Mouse (Mus musculus) neural tube, embryonic 10.5 days (tissue): ENCODE measurements around the gene Pan3.

Source experiments
- DNase-seq: peaks from one replicate; pipeline ENCODE4 v3.0.0-alpha.2; 2017; ENCODE audit warnings: low spot score; ENCODE audit errors: extremely low spot score

The Pan3 gene

DNA sequence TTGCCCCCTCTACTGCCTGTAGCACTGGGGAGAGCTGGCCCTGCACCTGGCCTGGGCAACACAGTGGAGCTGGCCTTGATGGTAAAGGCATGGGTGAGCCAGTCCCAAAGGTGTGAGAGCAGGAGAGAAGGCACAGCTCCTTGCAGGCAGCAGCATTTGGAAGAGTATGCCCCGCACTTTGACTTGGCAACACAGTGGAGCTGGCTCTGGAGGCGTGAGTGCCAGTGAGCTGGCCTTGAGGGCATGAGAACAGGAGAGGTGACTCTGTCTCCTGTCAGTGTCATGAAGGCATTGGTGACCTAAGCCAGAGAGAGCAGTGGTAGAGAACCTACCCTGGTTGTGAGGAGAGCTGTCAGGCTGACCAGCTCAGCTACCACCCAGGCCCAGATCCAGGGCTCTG is 49.4 kb downstream of the Pan3 start:
- DNase-seq: no peak

DNA sequence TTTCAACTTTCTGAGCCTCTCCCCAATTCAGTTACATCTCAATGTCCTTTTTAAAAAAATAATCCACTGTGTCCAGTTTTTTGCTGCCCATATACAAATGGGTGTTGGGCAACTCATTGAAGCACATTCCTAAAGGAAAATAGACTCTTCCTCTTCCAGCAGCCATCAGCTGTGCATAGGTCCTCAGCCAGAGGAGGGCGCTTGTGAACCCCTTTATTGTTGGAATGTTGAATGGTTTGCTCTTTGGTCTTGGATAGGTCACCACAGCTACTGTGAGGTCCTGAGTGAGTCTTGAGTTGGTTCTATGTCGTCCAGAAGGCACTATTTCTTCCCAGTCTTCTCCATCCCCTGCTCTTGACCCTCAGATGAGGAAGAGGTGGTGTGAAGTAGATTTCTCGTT is 54.2 kb downstream of the Pan3 start:
- DNase-seq: no peak

DNA sequence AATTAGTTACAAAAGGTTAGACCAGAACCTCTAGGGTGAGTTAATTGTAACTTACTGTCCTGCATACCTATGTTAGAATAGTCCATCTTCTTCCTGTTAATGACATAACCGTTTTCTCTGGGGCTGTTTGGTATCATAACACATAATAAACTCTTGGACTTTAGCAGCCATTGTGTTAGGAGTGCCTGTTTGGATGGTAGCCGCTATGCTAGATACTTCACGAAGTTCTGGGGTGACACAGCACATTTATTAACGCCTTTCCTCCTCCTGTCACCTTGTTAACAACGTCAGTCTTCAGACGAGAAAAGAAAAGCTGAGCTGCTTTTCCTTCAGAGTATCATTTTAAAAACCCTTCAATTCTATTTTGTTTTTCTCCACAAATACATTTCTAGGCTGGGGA is 59.3 kb downstream of the Pan3 start:
- no peak for DNase-seq

DNA sequence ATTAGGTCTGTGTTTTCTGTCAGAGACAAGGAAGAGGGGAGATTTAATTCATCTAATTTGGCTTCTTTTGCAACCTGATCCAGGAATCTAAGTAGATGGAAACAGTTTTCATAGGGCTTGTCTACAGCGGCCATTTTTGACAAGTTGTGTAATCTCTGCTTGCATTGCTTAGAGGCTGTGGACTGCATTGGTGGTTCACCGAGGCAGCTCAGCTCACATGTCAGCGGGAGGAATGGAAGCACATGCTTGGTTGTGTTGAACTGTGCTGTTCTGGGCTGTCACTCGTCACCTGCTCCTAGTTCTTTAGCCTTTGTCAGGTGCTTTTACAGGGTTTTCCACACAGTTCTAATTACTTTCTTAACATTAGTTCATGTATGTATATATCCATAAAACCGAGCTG is 60.9 kb downstream of the Pan3 start:
- DNase-seq: no peak

DNA sequence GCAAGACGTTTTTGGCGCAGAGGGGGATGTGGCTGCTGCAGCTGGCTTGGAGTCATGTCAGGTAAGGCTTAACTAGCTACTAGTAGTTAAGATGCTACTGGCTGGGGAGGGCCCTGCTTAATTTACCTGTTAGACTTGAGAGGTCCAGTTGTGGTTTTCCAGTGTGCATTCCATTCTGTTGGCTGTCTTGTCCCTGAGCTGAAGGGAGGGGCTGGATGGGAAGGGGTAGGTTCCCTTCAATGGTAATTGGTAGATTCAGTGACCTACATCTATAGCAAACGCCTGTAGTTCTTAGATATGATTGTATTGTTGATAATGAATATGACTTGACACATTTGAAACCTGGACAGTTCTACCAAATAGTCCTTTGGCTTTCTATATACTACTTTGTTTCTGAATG is 62.5 kb downstream of the Pan3 start:
- no peak for DNase-seq

DNA sequence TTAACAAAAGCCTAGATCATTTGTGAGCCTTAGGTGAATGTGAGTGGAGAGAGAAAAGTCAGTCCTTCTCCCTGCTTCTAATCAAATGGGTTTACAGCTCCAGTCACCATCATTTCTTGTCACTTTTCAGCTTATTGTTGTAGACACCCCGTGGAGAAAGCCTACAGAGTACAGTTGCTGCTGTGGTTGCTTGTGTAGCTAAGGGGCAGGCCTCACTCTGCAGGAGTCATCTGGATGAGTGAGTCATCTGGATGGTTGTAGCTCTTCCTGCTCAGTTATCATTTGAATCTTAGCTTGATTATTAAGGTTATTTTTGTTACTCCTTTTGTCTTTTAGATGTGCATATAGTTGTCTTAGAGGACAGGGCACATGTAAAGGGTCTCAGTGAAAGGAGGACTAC is 63.2 kb downstream of the Pan3 start:
- DNase-seq: no peak

DNA sequence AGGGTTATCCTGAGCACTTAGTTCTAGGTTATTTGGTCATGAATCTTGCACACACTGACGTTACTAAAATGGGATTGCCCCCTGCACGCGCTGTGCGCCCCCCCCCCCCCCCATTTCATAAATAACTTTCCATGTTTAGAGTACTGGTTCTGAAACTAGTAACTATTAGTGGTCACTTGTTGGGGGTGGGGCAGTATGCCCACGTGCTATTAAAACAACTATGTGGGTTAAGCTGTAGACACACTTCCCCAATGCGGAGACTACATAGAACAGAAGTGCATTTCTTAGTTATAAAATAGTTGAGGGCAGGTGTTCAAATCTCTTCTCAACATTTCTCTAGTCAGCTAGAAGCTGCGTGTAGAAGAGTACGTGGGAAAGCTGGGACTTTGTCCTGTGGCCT is 63.7 kb downstream of the Pan3 start:
- no peak for DNase-seq

DNA sequence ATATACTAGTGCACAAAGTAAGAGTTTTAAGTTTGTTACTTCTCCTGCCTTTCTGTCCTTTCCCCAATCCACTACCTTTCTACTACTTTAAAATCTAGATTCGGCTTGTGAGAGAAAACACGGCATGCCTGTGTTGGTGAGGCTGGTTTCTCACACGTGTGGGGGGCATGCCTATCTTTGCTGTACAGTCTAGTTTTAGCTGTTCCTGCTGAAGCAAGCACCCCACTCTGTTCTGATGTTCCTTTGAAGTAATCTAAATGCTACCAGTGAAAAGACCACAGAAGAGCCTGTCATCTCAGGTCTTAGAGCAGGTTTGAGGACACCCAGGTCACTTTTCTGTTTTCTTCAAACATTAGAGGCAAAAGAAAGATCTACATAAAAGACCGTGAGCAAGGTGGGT is 64.4 kb downstream of the Pan3 start:
- no peak for DNase-seq

DNA sequence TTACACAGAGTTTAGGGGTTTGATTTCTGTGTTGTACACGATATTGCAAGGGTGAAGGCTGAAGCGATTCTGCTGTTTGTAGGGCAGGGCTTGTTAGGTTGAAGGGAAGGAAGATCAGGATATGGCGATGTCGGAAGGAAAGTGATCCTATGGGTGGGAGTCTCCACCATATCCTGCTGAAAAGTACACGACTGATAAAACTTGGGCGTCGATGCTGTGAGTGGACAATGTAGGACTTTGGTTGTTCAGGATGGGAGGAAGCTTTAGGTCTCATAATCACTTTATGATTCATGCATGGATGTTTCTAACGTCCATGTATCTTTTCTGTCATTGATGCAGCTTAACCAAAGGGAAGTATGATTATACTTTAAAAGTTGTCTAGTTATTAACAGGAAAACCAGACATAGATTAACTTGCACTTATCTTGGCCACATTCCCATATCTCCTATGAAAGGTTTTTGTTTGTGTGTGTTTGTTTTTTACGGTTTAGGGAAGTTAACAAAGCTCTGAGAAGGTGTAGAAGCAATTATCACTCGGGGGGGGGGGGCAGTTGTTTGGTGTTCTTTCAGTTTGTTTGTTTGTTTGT is 64.9 kb downstream of the Pan3 start:
- no peak for DNase-seq

DNA sequence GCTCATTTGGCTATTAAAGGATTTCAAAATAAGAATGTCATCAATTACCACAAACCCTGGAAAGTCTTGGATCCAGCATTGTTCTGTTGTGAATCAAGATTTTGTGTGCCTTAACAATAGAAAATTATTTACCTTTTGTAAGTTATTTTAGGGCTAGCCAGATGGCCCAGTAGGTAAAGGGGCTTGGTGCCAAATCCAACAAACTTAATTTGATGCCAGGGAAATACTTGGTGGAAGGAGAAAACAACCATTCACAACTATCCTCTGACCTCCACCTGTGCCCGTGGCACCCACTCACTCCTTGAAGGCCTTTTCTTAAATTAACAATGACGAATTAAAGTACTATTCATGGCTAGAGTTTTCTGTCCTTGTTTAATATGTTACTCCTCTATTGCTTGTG is 66.0 kb downstream of the Pan3 start:
- DNase-seq: no peak

DNA sequence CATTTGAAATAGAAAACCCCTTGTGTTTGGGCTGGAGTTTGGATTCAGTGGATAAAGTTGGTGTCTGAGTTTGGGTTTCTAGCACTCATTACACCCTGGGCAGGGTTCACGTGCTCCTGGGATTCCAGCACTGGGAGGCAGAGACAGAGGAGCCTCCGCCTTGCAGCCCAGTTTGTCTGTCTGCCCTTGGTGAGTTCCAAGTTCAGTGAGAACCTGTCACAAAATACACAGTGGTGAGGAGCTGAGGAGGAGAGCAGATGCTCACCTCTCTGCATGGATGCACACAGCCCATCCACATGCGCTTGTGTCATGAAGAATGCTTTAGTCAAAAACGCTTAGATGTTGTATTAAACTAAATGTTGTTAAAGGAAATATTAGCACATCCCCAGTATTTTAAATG is 67.0 kb downstream of the Pan3 start:
- DNase-seq: no peak

DNA sequence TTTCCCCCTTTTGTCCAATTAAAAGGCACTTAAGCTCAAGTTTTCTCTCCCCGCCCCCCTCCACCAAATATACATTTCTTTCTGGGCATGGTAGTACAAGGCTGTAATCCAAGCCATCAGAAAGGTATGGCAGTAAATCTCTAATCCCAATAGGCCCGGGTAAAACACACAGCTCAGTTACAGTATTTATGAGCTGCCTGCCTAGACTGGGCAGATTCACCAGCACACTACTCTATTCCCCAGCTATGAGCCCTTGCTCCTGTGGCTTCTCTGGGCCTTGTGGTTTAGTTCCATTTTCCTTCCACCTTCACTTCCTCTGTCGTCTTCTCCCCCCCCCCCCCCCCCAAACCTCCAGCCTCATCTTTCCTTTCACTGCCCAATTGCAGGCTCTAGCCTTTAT is 67.8 kb downstream of the Pan3 start:
- no peak for DNase-seq

DNA sequence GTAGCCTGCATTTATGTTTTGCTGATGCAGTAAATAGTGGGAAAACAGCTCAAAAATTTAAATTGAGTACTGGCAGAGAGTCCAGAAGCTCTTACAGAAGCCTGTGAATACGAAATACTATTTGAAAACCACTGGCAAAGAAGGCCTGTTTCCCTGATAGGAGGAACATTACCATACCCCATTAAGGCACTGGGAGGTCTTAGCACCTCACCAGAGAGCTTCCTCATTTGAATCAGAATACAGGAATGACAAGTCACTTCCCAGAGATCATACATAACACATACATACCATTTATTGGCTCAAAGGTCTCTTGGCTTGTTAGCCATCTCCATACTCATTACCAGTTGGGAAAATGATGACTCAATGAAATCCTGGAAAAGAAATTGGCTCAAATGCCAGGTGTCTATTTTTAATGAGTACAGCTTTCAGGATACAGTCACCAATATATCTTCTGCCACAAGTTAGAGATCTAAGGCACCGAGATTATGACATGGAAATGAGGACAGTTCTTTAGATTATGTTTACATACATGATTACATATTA is 71.6 kb downstream of the Pan3 start:
- DNase-seq: no peak

DNA sequence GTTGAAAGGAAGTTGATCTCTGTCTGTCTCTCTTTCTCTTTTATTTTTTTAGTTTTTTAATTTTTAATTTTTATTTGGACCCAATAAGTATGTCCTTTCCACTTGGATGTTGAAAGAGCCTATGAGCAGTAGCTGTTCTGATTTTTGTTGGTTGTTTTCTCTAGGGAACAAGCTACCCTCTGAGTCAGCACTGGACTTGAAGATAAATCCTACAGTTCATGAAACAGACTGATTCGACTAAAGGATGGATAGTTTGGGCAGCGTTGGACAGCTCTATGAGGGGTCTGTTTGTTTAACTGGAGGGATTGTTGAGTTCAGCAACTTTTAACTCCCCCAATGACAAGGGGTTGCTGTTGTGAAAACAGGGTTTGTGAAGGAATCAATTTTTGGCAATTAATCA is 73.0 kb downstream of the Pan3 start:
- DNase-seq: no peak

DNA sequence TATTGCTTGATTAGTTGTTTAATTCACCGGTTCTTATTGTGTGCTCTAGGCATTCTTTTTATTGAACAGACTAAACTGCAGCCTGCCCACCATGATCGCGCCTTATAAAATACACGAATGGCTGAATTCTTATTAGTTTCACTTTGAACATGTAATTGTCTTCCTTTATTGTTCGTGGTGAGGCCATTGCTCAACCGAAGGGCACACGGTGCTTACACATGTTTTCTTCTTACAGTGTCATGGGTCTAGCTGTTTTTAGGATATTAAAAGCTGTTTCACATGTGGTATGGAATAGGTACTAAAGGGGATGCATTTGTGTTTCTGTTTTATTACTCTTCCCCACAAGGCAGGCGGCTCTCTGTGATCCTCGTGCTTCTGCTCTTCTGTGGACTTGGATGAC is 81.4 kb downstream of the Pan3 start:
- DNase-seq: no peak

DNA sequence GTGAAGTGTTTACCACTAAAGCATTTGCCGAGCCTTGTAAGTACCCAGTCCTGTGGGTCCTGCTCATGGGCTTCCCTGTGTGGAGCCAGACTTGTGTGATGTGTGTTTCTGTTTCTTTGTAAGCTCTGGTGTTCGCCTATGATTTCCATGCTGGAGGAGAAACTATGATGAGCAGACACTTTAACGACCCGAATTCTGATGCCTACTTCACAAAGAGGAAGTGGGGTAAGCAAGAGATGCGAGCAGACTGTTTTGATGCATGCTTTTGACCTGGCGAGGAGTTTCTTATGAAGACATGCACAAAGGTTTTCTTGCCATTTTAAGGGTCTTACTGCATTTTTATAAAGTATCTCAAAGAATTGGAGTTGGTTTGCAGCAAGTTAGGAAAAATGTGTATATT is 97.0 kb downstream of the Pan3 start:
- DNase-seq: no peak

DNA sequence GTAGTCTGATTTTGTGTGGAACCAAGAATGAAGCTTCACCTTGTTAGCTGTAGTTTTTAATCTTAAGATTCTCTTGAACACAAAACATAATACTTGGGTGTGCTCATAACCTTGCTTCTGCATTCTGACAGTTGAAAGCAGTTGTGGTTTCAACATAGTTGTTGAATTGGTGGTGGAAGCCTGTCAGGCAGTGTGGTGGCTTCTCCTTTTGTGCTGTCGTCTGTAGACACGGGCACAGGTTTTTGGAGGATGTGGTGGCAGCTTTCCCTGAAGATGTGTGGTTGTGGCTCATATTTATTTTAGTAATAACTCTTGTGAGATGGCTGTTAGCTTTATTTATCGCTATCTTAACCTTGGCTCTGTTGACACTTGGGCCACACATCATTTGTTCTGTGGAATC is 97.8 kb downstream of the Pan3 start:
- no peak for DNase-seq

DNA sequence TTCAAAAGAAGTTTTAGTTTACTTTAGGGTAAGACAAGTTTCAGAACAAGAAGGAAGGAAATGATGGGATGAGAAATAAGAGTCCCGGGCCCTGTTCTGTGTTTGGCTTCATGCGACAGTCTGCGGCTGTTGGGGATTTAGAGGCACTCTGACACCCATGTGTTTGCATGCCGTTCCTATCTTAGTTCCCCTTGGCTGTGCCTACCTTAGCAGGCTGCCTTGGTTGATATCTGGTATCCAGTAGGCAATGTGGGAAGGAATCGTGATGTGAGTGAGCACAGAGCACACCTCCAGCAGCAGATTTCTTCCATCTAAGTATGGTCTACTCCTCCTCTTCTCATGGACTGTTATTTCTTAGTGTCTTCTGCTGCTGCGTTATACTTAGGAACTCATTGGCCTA is 102.1 kb downstream of the Pan3 start:
- DNase-seq: no peak

DNA sequence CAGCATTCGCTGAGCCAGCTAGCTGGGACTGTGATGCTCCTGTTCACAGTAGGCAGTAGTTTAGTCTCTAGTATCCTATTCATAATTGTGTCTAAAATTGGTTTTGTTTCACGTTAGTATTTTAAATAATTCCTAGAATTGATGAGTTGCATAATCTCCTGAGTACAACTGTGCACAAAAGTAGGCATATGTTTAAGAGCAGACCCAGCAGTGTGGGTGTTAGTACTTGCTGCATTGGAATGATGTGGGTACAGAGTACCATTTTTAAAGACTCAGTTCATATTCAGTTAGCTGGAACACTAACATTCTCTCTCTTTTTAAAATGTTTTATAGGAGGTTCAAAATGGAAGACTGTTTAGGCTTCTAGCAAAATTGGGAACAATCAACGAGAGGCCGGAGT is 109.4 kb downstream of the Pan3 start:
- DNase-seq: no peak

DNA sequence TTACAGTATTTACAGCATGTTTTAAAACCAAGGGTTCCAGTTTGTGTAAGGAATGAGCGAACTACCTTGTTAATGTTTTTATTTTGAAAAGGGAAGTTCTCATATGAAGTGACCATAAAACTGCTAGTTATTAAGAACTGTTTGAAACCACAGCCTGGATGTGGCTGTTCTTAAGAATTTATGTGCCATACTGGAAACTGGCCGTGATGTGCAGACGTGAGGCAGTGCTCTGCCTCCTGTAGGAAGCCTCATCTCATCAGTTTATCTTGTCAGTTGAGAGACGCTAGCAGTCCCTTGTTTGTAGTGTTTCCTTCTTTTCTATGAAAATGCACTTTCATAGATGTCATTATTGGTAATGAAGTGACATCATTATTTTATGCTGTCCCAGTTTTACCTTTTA is 109.9 kb downstream of the Pan3 start:
- DNase-seq: no peak

DNA sequence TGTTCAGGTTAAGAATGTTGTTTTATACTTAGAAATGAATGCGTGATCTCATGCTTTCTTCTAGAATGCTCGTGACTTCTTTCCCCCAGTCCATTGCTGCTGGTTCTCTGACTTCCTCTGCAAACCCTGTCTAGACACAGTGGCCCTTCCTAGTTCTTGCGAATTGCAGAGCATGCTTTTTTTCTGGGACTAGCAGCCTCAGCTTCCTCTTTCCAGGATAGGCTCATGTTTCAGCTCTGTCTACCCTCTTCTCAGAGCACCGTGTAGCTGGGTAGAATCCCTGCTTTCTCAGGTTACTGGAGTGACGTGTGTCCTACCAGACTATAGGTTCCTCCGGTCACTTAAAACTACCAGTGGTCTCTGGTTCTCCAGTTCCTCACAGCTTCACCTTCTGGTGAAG is 112.3 kb downstream of the Pan3 start:
- DNase-seq: no peak

DNA sequence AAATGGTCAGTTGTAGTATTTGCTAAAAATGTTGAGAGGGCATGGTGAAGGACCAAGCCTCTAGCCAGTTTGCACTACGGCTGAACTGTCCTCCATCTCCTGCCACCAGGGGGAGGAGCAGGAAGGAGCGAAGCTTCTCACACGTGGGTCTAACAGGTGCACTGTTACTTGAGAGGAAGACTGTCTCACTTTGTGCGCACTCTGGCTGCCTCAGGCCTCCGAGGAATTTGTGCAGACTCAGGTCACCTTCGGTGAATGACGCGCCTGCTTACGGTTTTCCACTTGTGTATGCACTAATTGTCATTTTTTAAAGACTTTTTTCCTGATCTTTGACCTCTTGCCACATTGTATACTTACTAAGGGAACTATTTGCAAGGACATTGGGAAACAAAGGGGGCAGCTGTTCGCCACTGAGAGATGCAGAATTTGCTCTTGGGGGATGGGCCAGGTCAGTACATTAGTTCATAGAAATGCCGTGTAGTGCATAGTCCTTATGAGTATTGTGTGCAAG is 115.8 kb downstream of the Pan3 start:
- DNase-seq: no peak

DNA sequence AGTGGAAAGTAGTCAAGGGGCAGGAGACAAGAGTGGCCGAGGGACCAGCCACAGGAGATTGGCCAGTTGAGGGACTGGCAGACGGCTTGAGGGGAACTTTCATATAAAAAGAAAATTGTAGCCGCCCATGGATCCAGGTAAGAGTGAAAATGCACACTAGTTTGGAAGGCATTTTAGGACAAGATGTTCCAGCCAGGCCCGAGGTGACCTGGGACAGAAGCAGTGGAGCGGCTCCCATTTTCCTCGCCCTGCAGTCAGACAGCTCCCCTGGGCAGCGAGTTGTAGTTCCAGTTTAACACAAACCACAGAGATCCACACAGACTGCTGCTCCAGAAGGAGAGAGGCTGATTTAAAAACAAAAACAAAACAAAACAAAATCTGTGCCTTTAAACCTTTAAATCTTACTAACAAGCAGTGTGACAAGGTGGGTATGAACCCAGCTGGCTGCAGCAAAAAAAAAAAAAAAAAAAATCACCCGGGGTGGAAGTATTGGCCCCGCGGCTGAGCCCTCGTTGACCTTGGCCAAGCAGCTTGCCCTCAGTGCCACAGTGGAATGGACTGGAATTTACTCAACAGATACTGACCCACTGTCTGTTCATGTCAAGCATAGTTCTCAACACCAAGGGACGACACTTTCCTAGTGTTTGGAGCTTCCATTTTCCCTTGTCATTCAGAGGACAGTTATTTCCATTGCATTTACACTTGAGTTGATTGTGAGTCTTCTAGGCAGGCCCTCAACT is 119.2 kb downstream of the Pan3 start:
- no peak for DNase-seq
